ENCODE assay signal across 31 mouse cellular contexts in genomic region chr4:152398926-152399325, GRCm38 (mm10).
DNase-seq lines count a peak whose midpoint lies in the region; ATAC-seq and TF ChIP-seq lines count a peak whose summit lies in the region.
"Had no signal": no experiment of that assay in that cellular context is flagged by ENCODE, and none has a peak within 500 bp of the region (broad histone marks: within the 10 kb centered on the region; RNA-seq: fewer than 3 reads in every experiment).

No protein-coding gene starts in this region.

- no peak overlapping the region for H3K4me3 ChIP-seq in midbrain, postnatal 0 days (ENCODE audit: low read depth, low read length)
- H3K4me3 ChIP-seq in midbrain, embryonic 11.5 days (ENCODE audit: low read depth, low read length) = no peak overlapping the region
- H3K4me3 ChIP-seq in cerebellum, adult 2 months (replicated peaks; ENCODE audit: insufficient read depth, low read depth, low read length) = no peak overlapping the region
- no peak overlapping the region for H3K4me3 ChIP-seq in midbrain, embryonic 15.5 days
- H3K4me3 ChIP-seq: embryonic facial prominence, embryonic 10.5 days; embryonic facial prominence, embryonic 15.5 days; hindbrain, embryonic 13.5 days; limb, embryonic 10.5 days; limb, embryonic 15.5 days; liver, embryonic 13.5 days; megakaryocyte, embryonic 14.5 days; midbrain, embryonic 13.5 days; neural tube, embryonic 15.5 days had no signal

- DNase-seq in midbrain, postnatal 0 days (ENCODE audit: low spot score) = peak; percentile 35
- no peak for DNase-seq in midbrain, embryonic 11.5 days (ENCODE audit: low spot score, missing footprints)
- peak; percentile 67 to 79 for DNase-seq in cerebellum, adult 2 months
- peak; percentile 90 to 92 for DNase-seq in cerebellum, postnatal 14 days
- DNase-seq in kidney, adult 11 months = no peak
- no peak for DNase-seq in kidney, postnatal 4 days
- DNase-seq: adrenal gland, postnatal 14 days; gastrocnemius, postnatal 25 days; heart, adult 18-20 months; heart, postnatal 36 days; kidney, postnatal 14 days; liver, embryonic 13.5 days; lung, adult 18-20 months; lung, postnatal 4 days; retina, postnatal 1 day; spleen, adult 18-20 months; thymus, postnatal 36 days had no signal

- ATAC-seq in midbrain, postnatal 0 days (ENCODE audit: low FRiP score) = no peak
- ATAC-seq in midbrain, embryonic 11.5 days (ENCODE audit: low FRiP score) = no peak
- ATAC-seq in midbrain, embryonic 15.5 days (replicated peaks) = no peak
- ATAC-seq: CD4-positive, CD25-positive, alpha-beta regulatory T cell, adult 4 months; forebrain, embryonic 14.5 days; intestine, postnatal 0 days; lung, postnatal 0 days; midbrain, embryonic 13.5 days had no signal

- H3K9me3 ChIP-seq in midbrain, postnatal 0 days (ENCODE audit: low read length) = no peaks in the 10 kb centered on the region
- no peaks in the 10 kb centered on the region for H3K9me3 ChIP-seq in midbrain, embryonic 11.5 days (ENCODE audit: control insufficient read depth, low read length)
- no peaks in the 10 kb centered on the region for H3K9me3 ChIP-seq in midbrain, embryonic 15.5 days
- H3K9me3 ChIP-seq: embryonic facial prominence, embryonic 10.5 days; embryonic facial prominence, embryonic 15.5 days; hindbrain, embryonic 13.5 days; limb, embryonic 10.5 days; limb, embryonic 15.5 days; liver, embryonic 13.5 days; megakaryocyte, embryonic 14.5 days; midbrain, embryonic 13.5 days; neural tube, embryonic 15.5 days had no signal

- H3K36me3 ChIP-seq in midbrain, postnatal 0 days (ENCODE audit: insufficient read depth, low read length) = no peaks in the 10 kb centered on the region
- H3K36me3 ChIP-seq in midbrain, embryonic 11.5 days (ENCODE audit: control insufficient read depth, insufficient read depth, low read length) = no peaks in the 10 kb centered on the region
- no peaks in the 10 kb centered on the region for H3K36me3 ChIP-seq in midbrain, embryonic 15.5 days (replicated peaks)
- H3K36me3 ChIP-seq: embryonic facial prominence, embryonic 10.5 days; embryonic facial prominence, embryonic 15.5 days; limb, embryonic 10.5 days; limb, embryonic 15.5 days; liver, embryonic 13.5 days; midbrain, embryonic 13.5 days; neural tube, embryonic 15.5 days had no signal

- H3K4me1 ChIP-seq in midbrain, postnatal 0 days (ENCODE audit: insufficient read depth, low read length) = no peaks in the 10 kb centered on the region
- H3K4me1 ChIP-seq in midbrain, embryonic 11.5 days (ENCODE audit: control insufficient read depth, insufficient read depth, low read length) = no peaks in the 10 kb centered on the region
- peaks cover 13% of the 10 kb centered on the region for H3K4me1 ChIP-seq in cerebellum, adult 2 months (ENCODE audit: control insufficient read depth, insufficient read depth, low read length)
- no peaks in the 10 kb centered on the region for H3K4me1 ChIP-seq in midbrain, embryonic 15.5 days
- H3K4me1 ChIP-seq: limb, embryonic 10.5 days; limb, embryonic 15.5 days; liver, embryonic 13.5 days; megakaryocyte, embryonic 14.5 days had no signal

- no peak for TF ChIP-seq CTCF in midbrain, postnatal 0 days (IDR thresholded peaks at IDR 0.05)
- no peak for TF ChIP-seq CTCF in cerebellum, adult 2 months (IDR thresholded peaks at IDR 0.05; ENCODE audit: borderline replicate concordance, insufficient read depth, low read depth, low read length)

- H3K27me3 ChIP-seq in midbrain, postnatal 0 days (ENCODE audit: insufficient read depth, low read length) = no peaks in the 10 kb centered on the region
- no peaks in the 10 kb centered on the region for H3K27me3 ChIP-seq in midbrain, embryonic 11.5 days (ENCODE audit: control insufficient read depth, insufficient read depth, low read length)
- H3K27me3 ChIP-seq in cerebellum, adult 2 months (ENCODE audit: control insufficient read depth, insufficient read depth, low read length) = no peaks in the 10 kb centered on the region
- no peaks in the 10 kb centered on the region for H3K27me3 ChIP-seq in midbrain, embryonic 15.5 days (replicated peaks)
- H3K27me3 ChIP-seq: embryonic facial prominence, embryonic 15.5 days; hindbrain, embryonic 13.5 days; limb, embryonic 15.5 days; liver, embryonic 13.5 days; megakaryocyte, embryonic 14.5 days; midbrain, embryonic 13.5 days; neural tube, embryonic 15.5 days had no signal

- no peak for TF ChIP-seq POLR2A in cerebellum, adult 2 months (IDR thresholded peaks at IDR 0.05; ENCODE audit: borderline replicate concordance, insufficient read depth, low read length)

- no peak overlapping the region for H3K27ac ChIP-seq in midbrain, postnatal 0 days (ENCODE audit: low read depth, low read length)
- H3K27ac ChIP-seq in midbrain, embryonic 11.5 days (ENCODE audit: low read depth, low read length) = no peak overlapping the region
- no peak overlapping the region for H3K27ac ChIP-seq in cerebellum, adult 2 months (ENCODE audit: insufficient read depth, low read length)
- H3K27ac ChIP-seq in midbrain, embryonic 15.5 days = no peak overlapping the region
- H3K27ac ChIP-seq: embryonic facial prominence, embryonic 10.5 days; embryonic facial prominence, embryonic 15.5 days; hindbrain, embryonic 13.5 days; limb, embryonic 10.5 days; limb, embryonic 15.5 days; liver, embryonic 13.5 days; midbrain, embryonic 13.5 days; neural tube, embryonic 15.5 days had no signal

- H3K4me2 ChIP-seq in midbrain, postnatal 0 days (ENCODE audit: low read depth, low read length, poor library complexity, severe bottlenecking) = no peak overlapping the region
- H3K4me2 ChIP-seq in midbrain, embryonic 11.5 days = no peak overlapping the region
- no peak overlapping the region for H3K4me2 ChIP-seq in midbrain, embryonic 15.5 days
- H3K4me2 ChIP-seq: embryonic facial prominence, embryonic 15.5 days; heart, embryonic 11.5 days; hindbrain, embryonic 13.5 days; limb, embryonic 15.5 days; liver, embryonic 13.5 days; midbrain, embryonic 13.5 days; neural tube, embryonic 15.5 days had no signal

- H3K9ac ChIP-seq in midbrain, postnatal 0 days (replicated peaks; ENCODE audit: low read length, poor library complexity, severe bottlenecking) = no peak overlapping the region
- no peak overlapping the region for H3K9ac ChIP-seq in midbrain, embryonic 11.5 days (ENCODE audit: low read length)
- H3K9ac ChIP-seq in midbrain, embryonic 15.5 days = no peak overlapping the region
- H3K9ac ChIP-seq: embryonic facial prominence, embryonic 15.5 days; hindbrain, embryonic 13.5 days; limb, embryonic 15.5 days; liver, embryonic 13.5 days; midbrain, embryonic 13.5 days; neural tube, embryonic 15.5 days had no signal

- 69% methylated on average over 3 of the region's 3 CpGs for WGBS in midbrain, postnatal 0 days
- WGBS in midbrain, embryonic 11.5 days = 90% methylated on average over 3 of the region's 3 CpGs
- whole genome bisulfite sequencing in cerebellum, adult 2 months = 8% methylated on average over 3 of the region's 3 CpGs
- 79% methylated on average over 3 of the region's 3 CpGs for WGBS in midbrain, embryonic 15.5 days

Comparison
In these comparisons a context has a peak if more than half of its experiments do, and no peak if none do; other contexts are left out.
1. DNase-seq: peak in midbrain, postnatal 0 days (single experiment), cerebellum, adult 2 months (2 of 2) and cerebellum, postnatal 14 days (2 of 2); none in midbrain, embryonic 11.5 days (single experiment), kidney, adult 11 months (single experiment) and kidney, postnatal 4 days (0 of 2).